Mouse (Mus musculus): ENCODE measurements around the gene Olfr311.

- TF ChIP-seq ZC3H11A (IDR thresholded peaks at IDR 0.05; ENCODE audit: borderline replicate concordance, low read depth, low read length) (no peak), ZNF384 (IDR thresholded peaks at IDR 0.05; ENCODE audit: low read depth, low read length) (no peak), CHD2 (IDR thresholded peaks at IDR 0.05; ENCODE audit: low read depth, low read length) (no peak), HCFC1 (IDR thresholded peaks at IDR 0.05; ENCODE audit: borderline replicate concordance, insufficient read depth, low read length) (no peak), MAFK (IDR thresholded peaks at IDR 0.05; ENCODE audit: insufficient read depth, low read depth, low read length) (no peak)
Observed at GRCm38 (mm10) chr11:58870961-58871360, 31.9 kb downstream of the Olfr311 start.

All from ES-E14 (cell line).